Mouse (Mus musculus) mature B cell (primary cell): ENCODE measurements around the gene Phf1.
"Not testable (repeated sequence)": the region's sequence is repeated elsewhere in the genome, so short reads cannot be mapped to it uniquely, and the experiment has no call there.

Experiments
- in situ Hi-C: fragments of 300-500 bp; cut with MboI; formaldehyde crosslinking; loops from 2 replicates; pipeline ENCODE4 v1.14.3; 2019

Gene Phf1

GRCm38 (mm10) chr17:26951406-26951805 is 18.6 kb downstream of the Phf1 start:
- in situ Hi-C loops: no loop called here

GRCm38 (mm10) chr17:26951952-26952877 is 19.4 kb downstream of the Phf1 start:
- in situ Hi-C loops: no loop called here

- in situ Hi-C loops: no loop called here
Measured at GRCm38 (mm10) chr17:26953201-26953600, 20.3 kb downstream of the Phf1 start.

- in situ Hi-C loops: no loop called here
Measured at GRCm38 (mm10) chr17:26953726-26954125, 20.9 kb downstream of the Phf1 start.

- in situ Hi-C loops: no loop called here
Measured at GRCm38 (mm10) chr17:26956309-26956708, 23.5 kb downstream of the Phf1 start.

GRCm38 (mm10) chr17:26956895-26957294 is 24.0 kb downstream of the Phf1 start:
- in situ Hi-C loops: no loop called here

- in situ Hi-C loops: no loop called here
Measured at GRCm38 (mm10) chr17:26957872-26958271, 25.0 kb downstream of the Phf1 start.

GRCm38 (mm10) chr17:26958880-26959279 is 26.0 kb downstream of the Phf1 start:
- in situ Hi-C loops: no loop called here

- in situ Hi-C loops: no loop called here
Measured at GRCm38 (mm10) chr17:26959815-26960214, 27.0 kb downstream of the Phf1 start.

- in situ Hi-C loops: no loop called here
Measured at GRCm38 (mm10) chr17:26961572-26962240, 28.9 kb downstream of the Phf1 start.

GRCm38 (mm10) chr17:26966993-26967392 is 34.1 kb downstream of the Phf1 start:
- in situ Hi-C loops: no loop called here

GRCm38 (mm10) chr17:26967477-26967876 is 34.6 kb downstream of the Phf1 start:
- in situ Hi-C loops: no loop called here

- in situ Hi-C loops: no loop called here
Measured at GRCm38 (mm10) chr17:26968200-26968611, 35.4 kb downstream of the Phf1 start.

GRCm38 (mm10) chr17:26969257-26969656 is 36.4 kb downstream of the Phf1 start:
- in situ Hi-C loops: no loop called here

- in situ Hi-C loops: no loop called here
Measured at GRCm38 (mm10) chr17:26970221-26970620, 37.4 kb downstream of the Phf1 start.

GRCm38 (mm10) chr17:26971247-26971905 is 38.5 kb downstream of the Phf1 start:
- in situ Hi-C loops: no loop called here

GRCm38 (mm10) chr17:26972107-26972506 is 39.3 kb downstream of the Phf1 start:
- in situ Hi-C loops: no loop called here

GRCm38 (mm10) chr17:26972703-26973574 is 40.1 kb downstream of the Phf1 start, which contains the start of gene Zbtb9:
Zbtb9 (plus strand) TSS chr17:26973167.
- in situ Hi-C loops: no loop called here

GRCm38 (mm10) chr17:26974547-26974946 is 41.7 kb downstream of the Phf1 start:
- in situ Hi-C loops: no loop called here

GRCm38 (mm10) chr17:26975415-26975814 is 42.6 kb downstream of the Phf1 start:
- in situ Hi-C loops: no loop called here

- in situ Hi-C loops: not testable (repeated sequence)
Measured at GRCm38 (mm10) chr17:26977354-26977753, 44.5 kb downstream of the Phf1 start.
